Mouse (Mus musculus) ES-E14 (cell line): ENCODE measurements around the gene Zfp189.

Experiments used
- CHD2 ChIP-seq: IDR thresholded peaks from 2 replicates; pipeline ENCODE4 v1.6.1; 2014; ENCODE audit warnings: mild to moderate bottlenecking, low read depth, low read length, inconsistent platforms
- HCFC1 ChIP-seq: IDR thresholded peaks from 2 replicates; pipeline ENCODE4 v1.6.1; 2012; ENCODE audit warnings: low read length, inconsistent platforms, borderline replicate concordance; ENCODE audit not compliant: insufficient read depth
- MAFK ChIP-seq: IDR thresholded peaks from 2 replicates; pipeline ENCODE4 v1.6.1; 2014; ENCODE audit warnings: mild to moderate bottlenecking, low read depth, low read length, inconsistent platforms; ENCODE audit not compliant: insufficient read depth
- ZNF384 ChIP-seq: IDR thresholded peaks from 2 replicates; pipeline ENCODE4 v1.6.1; 2012; ENCODE audit warnings: low read depth, low read length, inconsistent platforms

- TF ChIP-seq HCFC1 (no peak), MAFK (no peak), CHD2 (no peak), ZNF384 (no peak)
Measured at GRCm38 (mm10) chr4:49519476-49519875, 1.5 kb upstream of the Zfp189 start.
